Mouse (Mus musculus): Measurements from ENCODE around the gene Cbarp.

DNA sequence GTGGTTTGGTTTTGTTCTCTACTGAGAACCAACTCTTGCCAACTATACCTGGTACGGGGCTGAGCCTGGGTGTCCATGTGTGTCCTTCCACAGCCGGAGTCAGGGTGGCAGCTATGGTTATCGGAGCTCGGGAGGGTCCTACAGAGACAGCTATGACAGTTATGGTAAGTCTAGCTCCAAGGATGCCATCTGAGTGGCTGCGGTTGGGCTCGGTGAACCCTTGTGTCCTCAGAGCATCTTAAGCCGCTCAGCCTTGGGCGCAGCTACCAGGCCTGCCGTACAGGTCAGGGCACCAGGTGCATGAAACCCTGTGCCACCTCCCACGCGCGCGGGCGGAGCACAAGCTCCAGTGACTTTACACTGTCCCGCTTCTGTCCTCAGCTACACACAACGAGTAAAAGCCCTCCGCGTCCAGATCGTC is 30.0 kb upstream of the Cbarp start:
- TF ChIP-seq CTCF (conservative IDR thresholded peaks at IDR 0.05; ENCODE audit: low read length) (no peak), POU5F1 (IDR thresholded peaks at IDR 0.05; ENCODE audit: borderline replicate concordance, low read length) (no peak)

All from E14TG2a.4 (cell line).